Mouse (Mus musculus) C2C12 (cell line): ENCODE measurements around the gene Sp110.
"Not testable (repeated sequence)": the region's sequence is repeated elsewhere in the genome, so short reads cannot be mapped to it uniquely, and the experiment has no call there.

ENCODE experiments used
- CEBPB ChIP-seq: IDR thresholded peaks from one replicate; pipeline ENCODE4 v1.6.1; 2011; ENCODE audit warnings: low read depth, mild to moderate bottlenecking, control low read depth, moderate library complexity
- CTCF ChIP-seq: IDR thresholded peaks from one replicate; pipeline ENCODE4 v1.5.1; 2011; ENCODE audit not compliant: control insufficient read depth, insufficient read depth, insufficient read length
- FOSL1 ChIP-seq: IDR thresholded peaks from one replicate; pipeline ENCODE4 v1.8.0; 2011; ENCODE audit warnings: mild to moderate bottlenecking, low read length; ENCODE audit not compliant: poor library complexity, insufficient read depth, severe bottlenecking
- MAX ChIP-seq: IDR thresholded peaks from one replicate; pipeline ENCODE4 v1.6.1; 2011; ENCODE audit warnings: mild to moderate bottlenecking, control low read depth
- MYOD1 ChIP-seq: IDR thresholded peaks from one replicate; pipeline ENCODE4 v1.6.1; 2011; ENCODE audit warnings: low read depth; ENCODE audit not compliant: control insufficient read depth, insufficient read length
- MYOG ChIP-seq: IDR thresholded peaks from one replicate; pipeline ENCODE4 v1.6.1; 2011; ENCODE audit not compliant: control insufficient read depth, insufficient read length; ENCODE audit errors: extremely low read depth
- USF1 ChIP-seq: IDR thresholded peaks from one replicate; pipeline ENCODE4 v1.6.1; 2011; ENCODE audit warnings: low read depth, mild to moderate bottlenecking, control low read depth, moderate library complexity

- not testable (repeated sequence) for TF ChIP-seq CTCF, USF1, CEBPB, MAX, MYOD1, MYOG, FOSL1
Observed at GRCm38 (mm10) chr1:85615819-85616218, 17.2 kb upstream of the Sp110 start.
